Mouse (Mus musculus): Measurements from ENCODE around the gene Vmn1r199. TPM values are rescaled to one million over a fixed set of nuclear protein-coding genes. Genes with fewer than 3 reads are reported as not detected.

Vmn1r199 gene
- polyA plus RNA-seq (2021; fragmentation: Nextera tagmentation): not detected in 2 replicates
- long read RNA-seq, experiment 1: 0 reads
- long read RNA-seq, experiment 2: 0 reads

DNA sequence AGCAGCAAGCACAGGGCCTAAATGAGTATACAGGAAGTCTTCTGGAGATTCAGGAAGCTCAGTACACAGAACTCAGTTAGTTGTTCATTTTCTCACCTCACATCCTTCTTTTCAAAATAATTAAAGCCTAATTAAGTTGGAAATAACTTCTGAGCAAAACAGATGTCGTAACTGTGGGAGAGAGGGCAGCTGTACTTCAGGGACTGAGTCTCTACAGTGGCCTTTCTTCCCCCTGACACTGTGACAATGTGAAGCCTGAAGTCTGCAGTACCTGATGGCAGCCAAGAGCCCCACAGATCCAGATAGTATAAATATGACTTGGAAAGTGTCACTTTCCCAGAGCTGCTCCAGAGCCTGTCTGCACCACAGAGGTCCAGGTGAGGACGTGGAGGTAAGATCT, at the start of gene Vmn1r199:
Gene Vmn1r199, plus strand, starts transcription at position 301 of the 400 bp plus-strand sequence.

GRCm38 (mm10) chr13:22350064-22350463, 29.6 kb upstream of the Vmn1r199 start, which contains the start of gene Vmn1r198:
Gene Vmn1r198, plus strand, starts transcription at chr13:22350364.

GRCm38 (mm10) chr13:22390073-22390472, 10.5 kb downstream of the Vmn1r199 start, which contains the start of gene Vmn1r200:
Gene Vmn1r200, plus strand, starts transcription at chr13:22390373.

Other genes with a start within 250 kb of the Vmn1r199 start
- not detected in 2 replicates for gene Vmn1r191, start 195.8 kb upstream of the Vmn1r199 start, polyA plus RNA-seq (2021; fragmentation: Nextera tagmentation)
- not detected in 2 replicates for gene Vmn1r192, start 188.7 kb upstream of the Vmn1r199 start, polyA plus RNA-seq (2021; fragmentation: Nextera tagmentation)
- gene Vmn1r193, start 156.7 kb upstream of the Vmn1r199 start, polyA plus RNA-seq (2021; fragmentation: Nextera tagmentation): not detected in 2 replicates
- gene Vmn1r194, start 135.6 kb upstream of the Vmn1r199 start, polyA plus RNA-seq (2021; fragmentation: Nextera tagmentation): not detected in 2 replicates
- not detected in 2 replicates for gene Vmn1r195, start 109.3 kb upstream of the Vmn1r199 start, polyA plus RNA-seq (2021; fragmentation: Nextera tagmentation)
- not detected in 2 replicates for gene Vmn1r196, start 89.9 kb upstream of the Vmn1r199 start, polyA plus RNA-seq (2021; fragmentation: Nextera tagmentation)
- not detected in 2 replicates for gene Vmn1r197, start 55.2 kb upstream of the Vmn1r199 start, polyA plus RNA-seq (2021; fragmentation: Nextera tagmentation)
- gene Vmn1r198, start 29.5 kb upstream of the Vmn1r199 start, polyA plus RNA-seq (2021; fragmentation: Nextera tagmentation): not detected in 2 replicates
- not detected in 2 replicates for gene Vmn1r200, start 10.6 kb downstream of the Vmn1r199 start, polyA plus RNA-seq (2021; fragmentation: Nextera tagmentation)
- not detected in 2 replicates for gene Vmn1r201, start 92.1 kb downstream of the Vmn1r199 start, polyA plus RNA-seq (2021; fragmentation: Nextera tagmentation)
- gene Vmn1r202, start 125.6 kb downstream of the Vmn1r199 start, polyA plus RNA-seq (2021; fragmentation: Nextera tagmentation): 0.03 TPM in 1 of 2 replicates, not detected in the other
- gene Vmn1r203, start 138.3 kb downstream of the Vmn1r199 start, polyA plus RNA-seq (2021; fragmentation: Nextera tagmentation): not detected in 2 replicates
- not detected in 2 replicates for gene Vmn1r204, start 173.4 kb downstream of the Vmn1r199 start, polyA plus RNA-seq (2021; fragmentation: Nextera tagmentation)
- gene Vmn1r205, start 213.2 kb downstream of the Vmn1r199 start, polyA plus RNA-seq (2021; fragmentation: Nextera tagmentation): not detected in 2 replicates
- gene Vmn1r206, start 244.4 kb downstream of the Vmn1r199 start, polyA plus RNA-seq (2021; fragmentation: Nextera tagmentation): 0.05 TPM in 1 of 2 replicates, not detected in the other